Mouse (Mus musculus) neural tube, embryonic 13.5 days (tissue): ENCODE results near the gene Gm13083. TPM values are rescaled to one million over a fixed set of nuclear protein-coding genes. Genes with fewer than 3 reads are reported as not detected.
"Not testable (repeated sequence)": the region's sequence is repeated elsewhere in the genome, so short reads cannot be mapped to it uniquely, and the experiment has no call there.

Source experiments
- ATAC-seq: fragments of 200-750 bp; cut with Nextera tagmentation; 2 replicates; pipeline ENCODE4 v1.8.0; 2017; ENCODE audit warnings: low read depth, mild to moderate bottlenecking, moderate TSS enrichment, moderate library complexity
- H3K27ac ChIP-seq: fragments of 300-500 bp; sonication (generic); replicated peaks from 2 replicates; pipeline ENCODE4 v1.5.1; 2015; ENCODE audit warnings: moderate library complexity, mild to moderate bottlenecking, inconsistent platforms
- H3K27me3 ChIP-seq: fragments of 300-500 bp; sonication (generic); 2 replicates; pipeline ENCODE4 v1.6.1; 2015; ENCODE audit warnings: mild to moderate bottlenecking, inconsistent platforms
- H3K36me3 ChIP-seq: fragments of 300-500 bp; sonication (generic); 2 replicates; pipeline ENCODE4 v1.6.1; 2015; ENCODE audit warnings: mild to moderate bottlenecking, inconsistent platforms
- H3K4me1 ChIP-seq: fragments of 300-500 bp; sonication (generic); replicated peaks from 2 replicates; pipeline ENCODE4 v1.6.1; 2015; ENCODE audit warnings: inconsistent platforms
- H3K4me2 ChIP-seq: fragments of 300-500 bp; sonication (generic); 2 replicates; pipeline ENCODE4 v1.6.1; 2015; ENCODE audit warnings: inconsistent platforms, mild to moderate bottlenecking, moderate library complexity
- H3K4me3 ChIP-seq: fragments of 300-500 bp; sonication (generic); 2 replicates; pipeline ENCODE4 v1.5.1; 2015; ENCODE audit warnings: mild to moderate bottlenecking, inconsistent platforms
- H3K9ac ChIP-seq: fragments of 300-500 bp; sonication (generic); 2 replicates; pipeline ENCODE4 v1.6.1; 2015; ENCODE audit warnings: moderate library complexity, mild to moderate bottlenecking, inconsistent platforms
- H3K9me3 ChIP-seq: fragments of 300-500 bp; sonication (generic); 2 replicates; pipeline ENCODE4 v1.6.1; 2016; ENCODE audit warnings: inconsistent platforms
- WGBS: fragments of 180-500 bp; shearing (Covaris S2); methylation state at CpG from one replicate; pipeline ENCODE4 v1.1.7; 2015; 5-methylcytosine and 5-hydroxymethylcytosine counted together
- polyA plus RNA-seq: library from polyadenylated mRNA; unstranded; fragments of >200 nt; fragmentation: Nextera tagmentation; extraction: Ambion mirVana; gene quantifications from 2 replicates; pipeline ENCODE4 v1.2.1, GENCODE M21; 2015

Gene Gm13083
- not detected in 2 replicates for polyA plus RNA-seq

- H3K27ac ChIP-seq, H3K4me3 ChIP-seq, H3K36me3 ChIP-seq, H3K27me3 ChIP-seq, ATAC-seq, H3K4me1 ChIP-seq, H3K4me2 ChIP-seq, H3K9ac ChIP-seq: not testable (repeated sequence)
- H3K9me3 ChIP-seq, result peaks cover 18% of the 10 kb centered on the region
Observed at GRCm38 (mm10) chr4:143614703-143615102, at the start of gene Gm13083. Gene Gm13083, plus strand, starts transcription at chr4:143615003.

GRCm38 (mm10) chr4:143611927-143612326 lies 2.9 kb upstream of the Gm13083 start:
- not testable (repeated sequence) for H3K9ac ChIP-seq, ATAC-seq
- WGBS, result 85% methylated on average over 9 of the region's 9 CpGs

DNA sequence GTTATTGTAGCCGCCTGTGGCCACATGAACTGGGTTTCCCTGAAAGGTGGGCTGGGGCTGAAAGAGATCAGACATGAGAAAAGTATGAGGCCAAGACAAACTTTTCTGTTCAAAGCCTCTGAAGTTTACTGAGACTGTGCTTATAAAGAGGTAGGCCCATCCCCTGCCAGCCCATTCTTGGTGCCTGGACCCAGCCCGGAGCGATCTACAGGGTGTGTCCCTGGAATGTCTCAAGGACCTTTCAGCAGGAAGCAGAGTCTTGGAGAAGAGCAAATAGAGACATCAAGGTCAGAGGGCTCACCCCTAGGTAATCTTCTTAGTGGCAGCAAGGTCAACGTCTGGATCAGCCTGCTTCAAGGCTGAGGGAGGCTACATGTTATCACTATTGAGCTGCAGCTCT lies 3.3 kb downstream of the Gm13083 start:
- peaks cover 18% of the 10 kb centered on the region for H3K9me3 ChIP-seq
- H3K4me2 ChIP-seq, H3K27me3 ChIP-seq, H3K36me3 ChIP-seq, H3K9ac ChIP-seq, H3K4me3 ChIP-seq, ATAC-seq, H3K27ac ChIP-seq, H3K4me1 ChIP-seq: not testable (repeated sequence)
- WGBS, result 84% methylated on average over 4 of the region's 4 CpGs

More at GRCm38 (mm10) chr4:143611927-143612326, 2.9 kb upstream of the Gm13083 start:
- H3K4me1 ChIP-seq, H3K9me3 ChIP-seq, H3K36me3 ChIP-seq, H3K4me2 ChIP-seq, H3K4me3 ChIP-seq, H3K27me3 ChIP-seq, H3K27ac ChIP-seq: not testable (repeated sequence)

GRCm38 (mm10) chr4:143657146-143657545 lies 42.3 kb downstream of the Gm13083 start, which contains the start of gene Gm13088:
Gene Gm13088, minus strand, starts transcription at chr4:143657246.
- not testable (repeated sequence) for H3K4me1 ChIP-seq, H3K4me2 ChIP-seq, H3K9ac ChIP-seq, H3K36me3 ChIP-seq, H3K27me3 ChIP-seq, H3K4me3 ChIP-seq, ATAC-seq, H3K27ac ChIP-seq, H3K9me3 ChIP-seq

Other genes with a start within 250 kb of the Gm13083 start
- not detected in 2 replicates for gene Pramel1, start 220.6 kb upstream of the Gm13083 start, polyA plus RNA-seq
- 21.7 and 22.2 TPM in 2 replicates for gene Pramef8, start 202.6 kb upstream of the Gm13083 start, polyA plus RNA-seq
- not detected in 2 replicates for gene Oog4, start 164.7 kb upstream of the Gm13083 start, polyA plus RNA-seq
- not detected in 2 replicates for gene Gm13043, start 103.7 kb upstream of the Gm13083 start, polyA plus RNA-seq
- not detected in 2 replicates for gene Gm13040, start 79.0 kb upstream of the Gm13083 start, polyA plus RNA-seq
- not detected in 2 replicates for gene BC080695, start 63.3 kb upstream of the Gm13083 start, polyA plus RNA-seq
- gene Gm13057, start 63.3 kb upstream of the Gm13083 start, polyA plus RNA-seq, result not detected in 2 replicates
- not detected in 2 replicates for gene Gm13088, start 42.2 kb downstream of the Gm13083 start, polyA plus RNA-seq
- gene Gm13089, start 87.7 kb downstream of the Gm13083 start, polyA plus RNA-seq, result not detected in 2 replicates
- not detected in 2 replicates for gene Gm13078, start 104.5 kb downstream of the Gm13083 start, polyA plus RNA-seq
- not detected in 2 replicates for gene Gm13023, start 174.3 kb downstream of the Gm13083 start, polyA plus RNA-seq
- not detected in 2 replicates for gene Gm13084, start 201.1 kb downstream of the Gm13083 start, polyA plus RNA-seq
- not detected in 2 replicates for gene Gm13103, start 231.5 kb downstream of the Gm13083 start, polyA plus RNA-seq